ENCODE assay signal across 8 mouse cellular contexts in the genomic region with DNA sequence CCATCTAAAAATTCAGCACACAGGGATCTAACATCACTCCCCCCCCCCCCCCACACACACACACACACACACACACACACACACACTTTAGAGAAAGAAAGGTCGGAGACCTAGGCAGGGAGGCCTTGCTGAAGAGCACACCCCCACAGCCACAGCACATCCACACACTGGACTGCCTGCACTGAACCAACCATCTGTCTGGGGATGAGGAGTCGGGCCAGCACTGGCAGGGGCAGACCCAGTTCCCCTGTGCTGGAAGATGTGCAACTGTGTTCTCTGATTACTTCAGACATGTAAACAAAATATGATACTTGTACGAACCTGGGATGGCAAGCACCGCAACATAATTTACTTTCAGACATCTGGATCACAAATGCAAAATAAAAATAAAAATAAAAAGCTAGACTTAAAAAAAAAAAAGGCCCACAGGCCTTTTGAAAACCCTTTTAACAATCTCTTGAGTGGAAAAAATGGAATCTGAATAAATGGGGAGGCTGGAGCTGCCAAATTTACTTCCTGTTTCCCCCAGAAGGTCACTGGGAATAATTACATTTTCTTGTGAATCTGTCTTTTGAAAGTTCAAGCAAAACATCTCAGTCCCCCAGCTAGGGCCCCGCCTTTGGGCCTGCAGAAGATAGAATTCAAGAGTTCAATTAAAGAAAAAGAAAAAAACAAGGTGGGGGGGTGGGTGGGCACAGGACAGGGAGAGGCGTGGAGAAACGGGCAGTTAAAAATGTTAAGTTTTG. TPM values are rescaled to one million over a fixed set of nuclear protein-coding genes. Genes with fewer than 3 reads are reported as not detected.
A peak's percentile ranks its signal among the peaks of the same experiment; 100 is the strongest.
DNase-seq lines count a peak whose midpoint lies in the region; ATAC-seq lines count a peak whose summit lies in the region.

No protein-coding gene starts in this region.

- peaks cover 56% of the 10 kb centered on the region for H3K4me1 ChIP-seq in kidney, embryonic 14.5 days (ENCODE audit: control insufficient read depth, insufficient read depth, low read length)
- H3K4me1 ChIP-seq in forebrain, embryonic 14.5 days (ENCODE audit: control insufficient read depth, insufficient read depth, low read length): peaks cover 59% of the 10 kb centered on the region
- peaks cover 86% of the 10 kb centered on the region for H3K4me1 ChIP-seq in limb, embryonic 13.5 days
- peaks cover 73% of the 10 kb centered on the region for H3K4me1 ChIP-seq in stomach, embryonic 16.5 days (ENCODE audit: control insufficient read depth, insufficient read depth, low read length)

- H3K27me3 ChIP-seq in kidney, embryonic 14.5 days (ENCODE audit: control insufficient read depth, insufficient read depth, low read length): no peaks in the 10 kb centered on the region
- no peaks in the 10 kb centered on the region for H3K27me3 ChIP-seq in forebrain, embryonic 14.5 days (replicated peaks; ENCODE audit: control insufficient read depth, insufficient read depth, low read length)
- H3K27me3 ChIP-seq in limb, embryonic 13.5 days: no peaks in the 10 kb centered on the region
- no peaks in the 10 kb centered on the region for H3K27me3 ChIP-seq in stomach, embryonic 16.5 days (ENCODE audit: control insufficient read depth, insufficient read depth, low read length)

- no peaks in the 10 kb centered on the region for H3K9me3 ChIP-seq in kidney, embryonic 14.5 days (ENCODE audit: control insufficient read depth, low read length)
- no peaks in the 10 kb centered on the region for H3K9me3 ChIP-seq in forebrain, embryonic 14.5 days (replicated peaks; ENCODE audit: control insufficient read depth, low read length)
- no peaks in the 10 kb centered on the region for H3K9me3 ChIP-seq in limb, embryonic 13.5 days
- H3K9me3 ChIP-seq in stomach, embryonic 16.5 days (replicated peaks; ENCODE audit: control insufficient read depth, low read length): no peaks in the 10 kb centered on the region

- DNase-seq in kidney, adult 18-20 months: no peak
- DNase-seq in cerebellum, adult 8-10 months: peak; percentile 40
- peak; percentile 39 for DNase-seq in forebrain, embryonic 14.5 days (ENCODE audit: low spot score)
- DNase-seq in retina, embryonic 14.5 days (ENCODE audit: low spot score): no peak
- DNase-seq in thymus, postnatal 10 days (ENCODE audit: low spot score in 2 of 2): no peak

- ATAC-seq in kidney, embryonic 14.5 days (ENCODE audit: low FRiP score, low TSS enrichment): no peak
- ATAC-seq in forebrain, embryonic 14.5 days: no peak
- ATAC-seq in limb, embryonic 13.5 days (ENCODE audit: low FRiP score, low read depth): no peak
- no peak for ATAC-seq in stomach, embryonic 16.5 days (ENCODE audit: insufficient read depth, low FRiP score)

- no peaks in the 10 kb centered on the region for H3K36me3 ChIP-seq in kidney, embryonic 14.5 days (ENCODE audit: control insufficient read depth, insufficient read depth, low read length)
- H3K36me3 ChIP-seq in forebrain, embryonic 14.5 days (ENCODE audit: control insufficient read depth, insufficient read depth, low read length): no peaks in the 10 kb centered on the region
- H3K36me3 ChIP-seq in limb, embryonic 13.5 days: 0 out of 2 replicates have a peak, but pooled peaks cover 11% of the 10 kb centered on the region
- no peaks in the 10 kb centered on the region for H3K36me3 ChIP-seq in stomach, embryonic 16.5 days (ENCODE audit: control insufficient read depth, insufficient read depth, low read length)

- no peak overlapping the region for H3K4me3 ChIP-seq in kidney, embryonic 14.5 days (ENCODE audit: low read length)
- no peak overlapping the region for H3K4me3 ChIP-seq in forebrain, embryonic 14.5 days (ENCODE audit: low read depth, low read length)
- no peak overlapping the region for H3K4me3 ChIP-seq in limb, embryonic 13.5 days
- no peak overlapping the region for H3K4me3 ChIP-seq in stomach, embryonic 16.5 days (replicated peaks; ENCODE audit: low read length)

- 0 out of 2 replicates have a peak overlapping the region, but pooled peaks have one; percentile 44 for H3K9ac ChIP-seq in kidney, embryonic 14.5 days (ENCODE audit: low read depth, low read length)
- H3K9ac ChIP-seq in forebrain, embryonic 14.5 days (ENCODE audit: low read length): peak overlapping the region; percentile 41
- peak overlapping the region; percentile 54 for H3K9ac ChIP-seq in limb, embryonic 13.5 days
- H3K9ac ChIP-seq in stomach, embryonic 16.5 days (ENCODE audit: low read length): no peak overlapping the region

- peak overlapping the region; percentile 76 for H3K27ac ChIP-seq in kidney, embryonic 14.5 days (ENCODE audit: low read depth, low read length)
- H3K27ac ChIP-seq in forebrain, embryonic 14.5 days (ENCODE audit: low read depth, low read length): peak overlapping the region; percentile 88; the same call in 1 of the 2 replicates
- H3K27ac ChIP-seq in limb, embryonic 13.5 days: peak overlapping the region; percentile 85; the same call in 1 of the 2 replicates
- H3K27ac ChIP-seq in stomach, embryonic 16.5 days (ENCODE audit: low read length): peak overlapping the region; percentile 91

- WGBS in kidney, embryonic 14.5 days: 37% methylated on average over 7 of the region's 7 CpGs
- 37% methylated on average over 7 of the region's 7 CpGs for WGBS in forebrain, embryonic 14.5 days
- 35% methylated on average over 7 of the region's 7 CpGs for WGBS in limb, embryonic 13.5 days
- 45% methylated on average over 7 of the region's 7 CpGs for WGBS in stomach, embryonic 16.5 days

- H3K4me2 ChIP-seq in kidney, embryonic 14.5 days (replicated peaks; ENCODE audit: low read depth, low read length): no peak overlapping the region
- H3K4me2 ChIP-seq in forebrain, embryonic 14.5 days (ENCODE audit: low read length): peak overlapping the region; percentile 78
- H3K4me2 ChIP-seq in limb, embryonic 13.5 days (replicated peaks): peak overlapping the region; percentile 86
- H3K4me2 ChIP-seq in stomach, embryonic 16.5 days (ENCODE audit: low read depth, low read length): 0 out of 2 replicates have a peak overlapping the region, but pooled peaks have one; percentile 36

RNA-seq across cellular contexts. Expression of a gene that starts 5.5 kb away (rescaled TPM):
- polyA plus RNA-seq in kidney, embryonic 14.5 days (2014; fragmentation: Nextera tagmentation; extraction: Ambion mirVana): 17.0 and 22.1 TPM in 2 replicates
- polyA plus RNA-seq in forebrain, embryonic 14.5 days (2014; fragmentation: Nextera tagmentation; extraction: Ambion mirVana): 17.1 and 25.1 TPM in 2 replicates
- polyA plus RNA-seq in limb, embryonic 13.5 days (2015; fragmentation: Nextera tagmentation; extraction: Ambion mirVana): 25.4 and 26.4 TPM in 2 replicates
- 15.1 and 17.4 TPM in 2 replicates for polyA plus RNA-seq in stomach, embryonic 16.5 days (2015; fragmentation: Nextera tagmentation; extraction: Ambion mirVana)

RNA-seq across cellular contexts. Expression of a gene that starts 44.2 kb away (rescaled TPM):
- 72.4 and 101 TPM in 2 replicates for polyA plus RNA-seq in kidney, embryonic 14.5 days (2014; fragmentation: Nextera tagmentation; extraction: Ambion mirVana)
- polyA plus RNA-seq in forebrain, embryonic 14.5 days (2014; fragmentation: Nextera tagmentation; extraction: Ambion mirVana): 99.8 and 110 TPM in 2 replicates
- polyA plus RNA-seq in limb, embryonic 13.5 days (2015; fragmentation: Nextera tagmentation; extraction: Ambion mirVana): 76.0 and 78.3 TPM in 2 replicates
- 54.3 and 56.5 TPM in 2 replicates for polyA plus RNA-seq in stomach, embryonic 16.5 days (2015; fragmentation: Nextera tagmentation; extraction: Ambion mirVana)

RNA-seq across cellular contexts. Expression of a gene that starts 50.8 kb away (rescaled TPM):
- polyA plus RNA-seq in kidney, embryonic 14.5 days (2014; fragmentation: Nextera tagmentation; extraction: Ambion mirVana): 37.6 and 50.0 TPM in 2 replicates
- 35.9 and 45.5 TPM in 2 replicates for polyA plus RNA-seq in forebrain, embryonic 14.5 days (2014; fragmentation: Nextera tagmentation; extraction: Ambion mirVana)
- 47.3 and 50.4 TPM in 2 replicates for polyA plus RNA-seq in limb, embryonic 13.5 days (2015; fragmentation: Nextera tagmentation; extraction: Ambion mirVana)
- polyA plus RNA-seq in stomach, embryonic 16.5 days (2015; fragmentation: Nextera tagmentation; extraction: Ambion mirVana): 31.0 and 31.5 TPM in 2 replicates

Comparison
In these comparisons a context has a peak if more than half of its experiments do, and no peak if none do; other contexts are left out.
1. DNase-seq: peak in cerebellum, adult 8-10 months (single experiment) and forebrain, embryonic 14.5 days (single experiment); none in kidney, adult 18-20 months (single experiment), retina, embryonic 14.5 days (single experiment) and thymus, postnatal 10 days (0 of 2).
2. Peak in every context shown above with its lines, with median percentiles within 50 percentile points of each other: H3K27ac ChIP-seq.